Comparison of ENCODE assay signal across 9 mouse cellular contexts in genomic region chr4:143311341-143311740, GRCm38 (mm10). TPM values are rescaled to one million over a fixed set of nuclear protein-coding genes. Genes with fewer than 3 reads are reported as not detected.
DNase-seq lines count a peak whose midpoint lies in the region; ATAC-seq and TF ChIP-seq lines count a peak whose summit lies in the region.
"Had no signal": no experiment of that assay in that cellular context is flagged by ENCODE, and none has a peak within 500 bp of the region (broad histone marks: within the 10 kb centered on the region; RNA-seq: fewer than 3 reads in every experiment).

No protein-coding gene starts in this region.

- WGBS in hindbrain, postnatal 0 days: 28% methylated on average over 2 of the region's 2 CpGs
- WGBS in hindbrain, embryonic 12.5 days: 38% methylated on average over 2 of the region's 2 CpGs
- 39% methylated on average over 2 of the region's 2 CpGs for WGBS in liver, postnatal 0 days (ENCODE audit: insufficient replicate concordance)
- 43% methylated on average over 2 of the region's 2 CpGs for WGBS in hindbrain, embryonic 11.5 days
- WGBS in neural tube, embryonic 15.5 days: 39% methylated on average over 2 of the region's 2 CpGs

- no peak overlapping the region for H3K4me3 ChIP-seq in hindbrain, postnatal 0 days (ENCODE audit: low read length)
- H3K4me3 ChIP-seq in hindbrain, embryonic 12.5 days: no peak overlapping the region
- H3K4me3 ChIP-seq in liver, postnatal 0 days (ENCODE audit: low read depth, low read length): no peak overlapping the region
- no peak overlapping the region for H3K4me3 ChIP-seq in hindbrain, embryonic 11.5 days (ENCODE audit: low read depth, low read length)
- no peak overlapping the region for H3K4me3 ChIP-seq in neural tube, embryonic 15.5 days (replicated peaks)
- H3K4me3 ChIP-seq: liver, embryonic 15.5 days had no signal

- H3K36me3 ChIP-seq in hindbrain, postnatal 0 days (ENCODE audit: insufficient read depth, low read length): no peaks in the 10 kb centered on the region
- no peaks in the 10 kb centered on the region for H3K36me3 ChIP-seq in hindbrain, embryonic 12.5 days
- H3K36me3 ChIP-seq in liver, postnatal 0 days (replicated peaks; ENCODE audit: insufficient read depth, low read length): no peaks in the 10 kb centered on the region
- no peaks in the 10 kb centered on the region for H3K36me3 ChIP-seq in hindbrain, embryonic 11.5 days (ENCODE audit: control insufficient read depth, insufficient read depth, low read length)
- no peaks in the 10 kb centered on the region for H3K36me3 ChIP-seq in neural tube, embryonic 15.5 days
- H3K36me3 ChIP-seq: liver, embryonic 15.5 days had no signal

- no peak for TF ChIP-seq EP300 in liver, postnatal 0 days (IDR thresholded peaks at IDR 0.05; ENCODE audit: low read depth)

- H3K4me1 ChIP-seq in hindbrain, postnatal 0 days (ENCODE audit: insufficient read depth, low read length): no peaks in the 10 kb centered on the region
- H3K4me1 ChIP-seq in hindbrain, embryonic 12.5 days: 0 out of 2 replicates have a peak, but pooled peaks cover 2% of the 10 kb centered on the region
- H3K4me1 ChIP-seq in liver, postnatal 0 days (ENCODE audit: insufficient read depth): no peaks in the 10 kb centered on the region
- H3K4me1 ChIP-seq in hindbrain, embryonic 11.5 days (replicated peaks; ENCODE audit: control insufficient read depth, insufficient read depth, low read length): no peaks in the 10 kb centered on the region
- peaks cover under 1% of the 10 kb centered on the region; the same call in 1 of the 2 replicates for H3K4me1 ChIP-seq in neural tube, embryonic 15.5 days
- H3K4me1 ChIP-seq: liver, embryonic 15.5 days had no signal

- no peak overlapping the region for H3K9ac ChIP-seq in hindbrain, postnatal 0 days (replicated peaks; ENCODE audit: low read length)
- no peak overlapping the region for H3K9ac ChIP-seq in hindbrain, embryonic 12.5 days
- H3K9ac ChIP-seq in liver, postnatal 0 days (replicated peaks): no peak overlapping the region
- H3K9ac ChIP-seq in hindbrain, embryonic 11.5 days (ENCODE audit: low read depth, low read length): no peak overlapping the region
- H3K9ac ChIP-seq in neural tube, embryonic 15.5 days (replicated peaks): no peak overlapping the region
- H3K9ac ChIP-seq: liver, embryonic 15.5 days had no signal

- TF ChIP-seq CTCF in hindbrain, postnatal 0 days (IDR thresholded peaks at IDR 0.05; ENCODE audit: low read depth): peak; percentile 58
- TF ChIP-seq CTCF in liver, postnatal 0 days (IDR thresholded peaks at IDR 0.05; ENCODE audit: low read depth): peak; percentile 54

- no peaks in the 10 kb centered on the region for H3K9me3 ChIP-seq in hindbrain, postnatal 0 days (ENCODE audit: low read length)
- no peaks in the 10 kb centered on the region for H3K9me3 ChIP-seq in hindbrain, embryonic 12.5 days (replicated peaks)
- H3K9me3 ChIP-seq in liver, postnatal 0 days (ENCODE audit: low read length): no peaks in the 10 kb centered on the region
- H3K9me3 ChIP-seq in hindbrain, embryonic 11.5 days (ENCODE audit: control insufficient read depth, low read length): no peaks in the 10 kb centered on the region
- no peaks in the 10 kb centered on the region for H3K9me3 ChIP-seq in neural tube, embryonic 15.5 days (replicated peaks)
- H3K9me3 ChIP-seq: liver, embryonic 15.5 days had no signal

- peak; percentile 51 for DNase-seq in hindbrain, postnatal 0 days (ENCODE audit: low spot score)
- DNase-seq in A20 (ENCODE audit: low read depth, low spot score): peak; percentile 41
- DNase-seq in NIH3T3 (ENCODE audit: low read depth): peak; percentile 50
- DNase-seq in liver, postnatal 0 days: peak; percentile 26
- DNase-seq in hindbrain, embryonic 11.5 days (ENCODE audit: low spot score): no peak

- no peak overlapping the region for H3K4me2 ChIP-seq in hindbrain, postnatal 0 days (ENCODE audit: low read depth, low read length)
- no peak overlapping the region for H3K4me2 ChIP-seq in hindbrain, embryonic 12.5 days (replicated peaks)
- H3K4me2 ChIP-seq in liver, postnatal 0 days (ENCODE audit: low read depth, low read length): no peak overlapping the region
- no peak overlapping the region for H3K4me2 ChIP-seq in hindbrain, embryonic 11.5 days (replicated peaks; ENCODE audit: low read depth, low read length)
- H3K4me2 ChIP-seq in neural tube, embryonic 15.5 days: no peak overlapping the region
- H3K4me2 ChIP-seq: liver, embryonic 15.5 days had no signal

- H3K27me3 ChIP-seq in hindbrain, postnatal 0 days (ENCODE audit: insufficient read depth, low read length): no peaks in the 10 kb centered on the region
- no peaks in the 10 kb centered on the region for H3K27me3 ChIP-seq in hindbrain, embryonic 12.5 days
- H3K27me3 ChIP-seq in liver, postnatal 0 days (ENCODE audit: insufficient read depth, low read length): no peaks in the 10 kb centered on the region
- no peaks in the 10 kb centered on the region for H3K27me3 ChIP-seq in hindbrain, embryonic 11.5 days (ENCODE audit: control insufficient read depth, insufficient read depth, low read length)
- no peaks in the 10 kb centered on the region for H3K27me3 ChIP-seq in neural tube, embryonic 15.5 days (replicated peaks)
- H3K27me3 ChIP-seq: liver, embryonic 15.5 days had no signal

- no peak for ATAC-seq in hindbrain, postnatal 0 days
- no peak for ATAC-seq in hindbrain, embryonic 12.5 days (ENCODE audit: low FRiP score)
- ATAC-seq in liver, postnatal 0 days: no peak
- no peak for ATAC-seq in frontal cortex, adult (ENCODE audit: low TSS enrichment)
- ATAC-seq in hindbrain, embryonic 11.5 days (ENCODE audit: low FRiP score): no peak
- no peak for ATAC-seq in neural tube, embryonic 15.5 days (ENCODE audit: low FRiP score)

- H3K27ac ChIP-seq in hindbrain, postnatal 0 days: no peak overlapping the region
- H3K27ac ChIP-seq in hindbrain, embryonic 12.5 days: no peak overlapping the region
- H3K27ac ChIP-seq in liver, postnatal 0 days (ENCODE audit: low read depth): no peak overlapping the region
- H3K27ac ChIP-seq in hindbrain, embryonic 11.5 days (ENCODE audit: low read depth, low read length): no peak overlapping the region
- H3K27ac ChIP-seq in neural tube, embryonic 15.5 days (replicated peaks): no peak overlapping the region
- H3K27ac ChIP-seq: liver, embryonic 15.5 days had no signal

RNA-seq across cellular contexts. Expression of gene Pdpn, which starts 12.0 kb away (rescaled TPM):
- total RNA-seq in hindbrain, postnatal 0 days (2014; rRNA removed): 31.8 and 56.8 TPM in 2 replicates
- polyA plus RNA-seq in hindbrain, postnatal 0 days (2015; fragmentation: Nextera tagmentation; extraction: Ambion mirVana): 45.5 and 51.4 TPM in 2 replicates
- 83.2 and 89.1 TPM in 2 replicates for polyA plus RNA-seq in hindbrain, embryonic 12.5 days (2016; fragmentation: Nextera tagmentation; extraction: Ambion mirVana)
- polyA plus RNA-seq in liver, postnatal 0 days (2015; fragmentation: Nextera tagmentation; extraction: Ambion mirVana): 1.6 TPM in 2 replicates
- 134 and 135 TPM in 2 replicates for polyA plus RNA-seq in hindbrain, embryonic 11.5 days (2014; fragmentation: Nextera tagmentation; extraction: Ambion mirVana)
- 25.5 and 29.0 TPM in 2 replicates for polyA plus RNA-seq in neural tube, embryonic 15.5 days (2015; fragmentation: Nextera tagmentation; extraction: Ambion mirVana)

RNA-seq across cellular contexts. Expression of gene Lrrc38, which starts 38.2 kb away (rescaled TPM):
- 0.29 and 0.63 TPM in 2 replicates for total RNA-seq in hindbrain, postnatal 0 days (2014; rRNA removed)
- 0.84 and 0.97 TPM in 2 replicates for polyA plus RNA-seq in hindbrain, postnatal 0 days (2015; fragmentation: Nextera tagmentation; extraction: Ambion mirVana)
- 0.44 and 0.79 TPM in 2 replicates for polyA plus RNA-seq in hindbrain, embryonic 12.5 days (2016; fragmentation: Nextera tagmentation; extraction: Ambion mirVana)
- not detected in 2 replicates for polyA plus RNA-seq in liver, postnatal 0 days (2015; fragmentation: Nextera tagmentation; extraction: Ambion mirVana)
- 0.51 TPM in 1 of 2 replicates, not detected in the other for polyA plus RNA-seq in hindbrain, embryonic 11.5 days (2014; fragmentation: Nextera tagmentation; extraction: Ambion mirVana)
- polyA plus RNA-seq in neural tube, embryonic 15.5 days (2015; fragmentation: Nextera tagmentation; extraction: Ambion mirVana): 0.59 and 0.70 TPM in 2 replicates

Comparison
In these comparisons a context has a peak if more than half of its experiments do, and no peak if none do; other contexts are left out.
1. RNA of gene Pdpn, which starts 12.0 kb away (polyA plus RNA-seq): 134 to 135 TPM in hindbrain, embryonic 11.5 days, 83.2 to 89.1 TPM in hindbrain, embryonic 12.5 days, 45.5 to 51.4 TPM in hindbrain, postnatal 0 days and 25.5 to 29.0 TPM in neural tube, embryonic 15.5 days; 1.6 TPM in liver, postnatal 0 days; every median in the first group is over 10 times any median in the second.